Mouse (Mus musculus): ENCODE results near the gene Tuba4a. TPM values are rescaled to one million over a fixed set of nuclear protein-coding genes. Genes with fewer than 3 reads are reported as not detected.

The Tuba4a gene
- total and polyA plus RNA-seq, 2 experiments from 2014 or later = 142 to 227 TPM

DNA sequence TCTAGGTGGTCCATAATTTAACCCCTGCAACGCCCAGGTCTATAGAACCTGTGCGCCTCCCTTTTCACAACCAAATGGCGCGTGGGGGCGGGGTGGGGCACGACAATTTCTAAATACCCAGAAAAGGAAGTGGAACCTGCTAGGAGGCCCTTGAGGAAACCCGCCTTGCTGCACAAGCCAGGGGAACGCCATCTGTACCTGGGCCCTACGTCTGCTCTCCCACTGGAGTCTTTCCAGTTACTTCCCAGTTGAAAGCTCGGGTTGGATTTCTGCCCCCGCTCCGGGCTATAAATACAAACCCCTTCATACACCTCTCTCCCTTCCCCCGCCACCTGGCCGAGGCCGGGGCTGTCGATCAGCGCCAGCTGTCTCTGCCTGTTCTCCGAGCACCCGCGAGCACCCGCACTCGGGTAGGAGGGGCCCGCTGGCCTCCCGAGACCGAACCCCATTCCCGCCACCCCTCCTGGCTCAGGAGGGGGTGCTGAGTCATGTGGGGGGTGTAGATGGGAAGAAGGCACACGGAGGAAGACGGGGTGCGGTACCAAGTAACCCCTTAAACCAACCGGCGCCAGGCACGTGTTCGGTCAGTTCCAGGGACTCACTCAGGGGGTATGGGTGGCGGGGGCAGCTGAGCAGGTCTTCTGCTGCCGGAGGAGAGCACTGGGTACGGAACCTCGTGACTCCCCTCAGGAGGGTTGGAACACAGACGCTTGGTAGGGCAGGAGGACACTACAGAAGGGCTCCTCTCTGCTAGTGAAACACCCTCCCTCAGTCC lies 1.3 kb downstream of the Tuba4a start:
- H3K36me3 ChIP-seq (replicated peaks; ENCODE audit: control insufficient read depth, insufficient read depth, low read length) = peaks cover 34% of the 10 kb centered on the region
- ATAC-seq (ENCODE audit: insufficient read depth, low read depth) (peak; percentile 45), DNase-seq (ENCODE audit: low spot score) (no peak)
- H3K27ac ChIP-seq (ENCODE audit: low read depth) = peak overlapping the region; percentile 82
- peaks cover 21% of the 10 kb centered on the region for H3K4me1 ChIP-seq (ENCODE audit: control insufficient read depth, insufficient read depth)
- TF ChIP-seq EP300 (IDR thresholded peaks at IDR 0.05; ENCODE audit: low read depth) (no peak), CTCF (IDR thresholded peaks at IDR 0.05; ENCODE audit: low read depth) (no peak)
- H3K4me3 ChIP-seq (ENCODE audit: low read depth, low read length) = peak overlapping the region; percentile 61
- 2% methylated on average over 37 of the region's 38 CpGs for WGBS
- H3K27me3 ChIP-seq (ENCODE audit: control insufficient read depth, insufficient read depth, low read length) = peaks cover 18% of the 10 kb centered on the region; the same call in 1 of the 2 replicates
- peak overlapping the region; percentile 87 for H3K4me2 ChIP-seq (ENCODE audit: low read depth, low read length)
- H3K9ac ChIP-seq (replicated peaks; ENCODE audit: low read depth, low read length) = peak overlapping the region; percentile 60
- H3K9me3 ChIP-seq (replicated peaks; ENCODE audit: control insufficient read depth, low read length) = no peaks in the 10 kb centered on the region

DNA sequence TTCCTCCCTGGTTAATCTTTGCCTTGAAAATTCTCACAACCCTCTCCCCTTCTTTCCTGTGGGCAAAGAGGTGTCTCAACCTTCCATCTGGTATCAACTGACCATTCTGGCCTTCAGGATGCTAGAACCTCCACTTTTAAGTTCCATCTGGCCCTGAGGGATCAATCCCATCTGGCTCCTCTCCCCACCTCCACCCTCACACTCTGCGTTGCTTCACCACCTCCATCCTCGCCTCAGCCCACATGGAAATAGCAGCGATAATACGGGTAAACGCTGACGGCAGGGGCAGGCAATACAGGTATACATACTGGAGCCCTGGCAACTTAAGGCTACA lies 1.8 kb downstream of the Tuba4a start:
- Histone ChIP-seq H3K36me3 (replicated peaks; ENCODE audit: control insufficient read depth, insufficient read depth, low read length) (peaks cover 40% of the 10 kb centered on the region), H3K4me2 (ENCODE audit: low read depth, low read length) (peak overlapping the region; percentile 87), H3K27me3 (ENCODE audit: control insufficient read depth, insufficient read depth, low read length) (peaks cover 18% of the 10 kb centered on the region; the same call in 1 of the 2 replicates), H3K4me1 (ENCODE audit: control insufficient read depth, insufficient read depth) (peaks cover 21% of the 10 kb centered on the region), H3K27ac (ENCODE audit: low read depth) (peak overlapping the region; percentile 82), H3K4me3 (ENCODE audit: low read depth, low read length) (peak overlapping the region; percentile 61), H3K9ac (replicated peaks; ENCODE audit: low read depth, low read length) (peak overlapping the region; percentile 60), H3K9me3 (replicated peaks; ENCODE audit: control insufficient read depth, low read length) (no peaks in the 10 kb centered on the region)
- DNase-seq (ENCODE audit: low spot score) = no peak
- TF ChIP-seq CTCF (IDR thresholded peaks at IDR 0.05; ENCODE audit: low read depth) (no peak), EP300 (IDR thresholded peaks at IDR 0.05; ENCODE audit: low read depth) (no peak)
- 1% methylated on average over 6 of the region's 6 CpGs for WGBS
- ATAC-seq (ENCODE audit: insufficient read depth, low read depth) = no peak

DNA sequence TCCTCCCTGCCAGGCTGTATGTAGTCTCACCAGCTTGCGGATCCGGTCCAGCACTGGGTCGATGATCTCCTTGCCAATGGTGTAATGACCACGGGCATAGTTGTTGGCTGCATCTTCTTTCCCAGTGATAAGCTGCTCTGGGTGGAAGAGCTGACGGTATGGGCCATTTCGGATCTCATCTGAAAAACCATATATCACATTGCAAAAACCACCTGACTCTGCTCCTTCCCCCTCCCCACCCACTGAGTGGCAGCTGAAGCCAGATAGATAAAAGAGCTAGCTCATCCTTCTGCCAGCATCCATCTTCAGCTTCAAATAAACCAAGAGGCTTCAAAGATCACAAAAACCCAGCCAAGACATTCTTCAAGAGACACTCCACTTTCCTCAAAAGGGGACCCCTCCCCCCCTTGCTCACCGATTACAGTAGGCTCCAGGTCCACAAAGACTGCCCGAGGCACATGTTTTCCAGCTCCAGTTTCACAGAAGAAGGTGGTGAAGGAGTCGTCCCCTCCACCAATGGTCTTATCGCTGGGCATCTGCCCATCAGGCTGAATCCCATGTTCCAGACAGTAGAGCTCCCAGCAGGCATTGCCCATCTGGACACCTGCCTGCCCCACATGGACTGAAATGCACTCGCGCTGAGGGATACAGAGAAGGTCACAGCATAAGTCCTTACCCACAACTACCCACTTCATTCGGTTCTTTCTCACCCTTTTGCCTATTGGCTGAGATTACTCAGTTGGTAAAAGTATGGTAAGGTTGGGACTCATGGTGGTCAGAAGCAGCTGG lies 2.7 kb downstream of the Tuba4a start:
- Histone ChIP-seq H3K27ac (ENCODE audit: low read depth) (peak overlapping the region; percentile 70), H3K36me3 (replicated peaks; ENCODE audit: control insufficient read depth, insufficient read depth, low read length) (peaks cover 45% of the 10 kb centered on the region), H3K9me3 (replicated peaks; ENCODE audit: control insufficient read depth, low read length) (no peaks in the 10 kb centered on the region), H3K4me2 (ENCODE audit: low read depth, low read length) (peak overlapping the region; percentile 87), H3K27me3 (ENCODE audit: control insufficient read depth, insufficient read depth, low read length) (peaks cover 18% of the 10 kb centered on the region; the same call in 1 of the 2 replicates), H3K4me3 (ENCODE audit: low read depth, low read length) (peak overlapping the region; percentile 61; the same call in 1 of the 2 replicates), H3K9ac (replicated peaks; ENCODE audit: low read depth, low read length) (no peak overlapping the region), H3K4me1 (ENCODE audit: control insufficient read depth, insufficient read depth) (peaks cover 21% of the 10 kb centered on the region)
- WGBS = 62% methylated on average over 13 of the region's 13 CpGs
- no peak for TF ChIP-seq EP300 (IDR thresholded peaks at IDR 0.05; ENCODE audit: low read depth)
- TF ChIP-seq CTCF (IDR thresholded peaks at IDR 0.05; ENCODE audit: low read depth) = no peak
- DNase-seq (ENCODE audit: low spot score) (no peak), ATAC-seq (ENCODE audit: insufficient read depth, low read depth) (no peak)

DNA sequence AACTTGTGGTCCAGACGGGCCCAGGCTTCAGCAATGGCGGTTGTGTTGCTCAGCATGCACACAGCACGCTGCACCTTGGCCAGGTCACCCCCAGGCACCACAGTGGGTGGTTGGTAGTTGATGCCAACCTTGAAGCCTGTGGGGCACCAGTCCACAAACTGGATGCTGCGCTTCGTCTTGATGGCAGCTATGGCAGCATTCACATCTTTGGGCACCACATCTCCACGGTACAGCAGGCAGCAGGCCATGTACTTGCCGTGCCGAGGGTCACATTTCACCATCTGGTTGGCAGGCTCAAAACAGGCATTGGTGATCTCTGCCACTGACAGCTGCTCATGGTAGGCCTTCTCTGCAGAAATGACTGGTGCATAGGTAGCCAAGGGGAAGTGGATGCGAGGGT lies 3.9 kb downstream of the Tuba4a start:
- Histone ChIP-seq H3K27me3 (ENCODE audit: control insufficient read depth, insufficient read depth, low read length) (peaks cover 15% of the 10 kb centered on the region; the same call in 1 of the 2 replicates), H3K4me1 (ENCODE audit: control insufficient read depth, insufficient read depth) (peaks cover 29% of the 10 kb centered on the region), H3K4me3 (ENCODE audit: low read depth, low read length) (no peak overlapping the region), H3K36me3 (replicated peaks; ENCODE audit: control insufficient read depth, insufficient read depth, low read length) (peaks cover 45% of the 10 kb centered on the region), H3K4me2 (ENCODE audit: low read depth, low read length) (no peak overlapping the region), H3K9me3 (replicated peaks; ENCODE audit: control insufficient read depth, low read length) (no peaks in the 10 kb centered on the region), H3K9ac (replicated peaks; ENCODE audit: low read depth, low read length) (no peak overlapping the region), H3K27ac (ENCODE audit: low read depth) (no peak overlapping the region)
- ATAC-seq (ENCODE audit: insufficient read depth, low read depth) (no peak), DNase-seq (ENCODE audit: low spot score) (no peak)
- TF ChIP-seq CTCF (IDR thresholded peaks at IDR 0.05; ENCODE audit: low read depth) = no peak
- TF ChIP-seq EP300 (IDR thresholded peaks at IDR 0.05; ENCODE audit: low read depth) = no peak
- 90% methylated on average over 9 of the region's 9 CpGs for WGBS

DNA sequence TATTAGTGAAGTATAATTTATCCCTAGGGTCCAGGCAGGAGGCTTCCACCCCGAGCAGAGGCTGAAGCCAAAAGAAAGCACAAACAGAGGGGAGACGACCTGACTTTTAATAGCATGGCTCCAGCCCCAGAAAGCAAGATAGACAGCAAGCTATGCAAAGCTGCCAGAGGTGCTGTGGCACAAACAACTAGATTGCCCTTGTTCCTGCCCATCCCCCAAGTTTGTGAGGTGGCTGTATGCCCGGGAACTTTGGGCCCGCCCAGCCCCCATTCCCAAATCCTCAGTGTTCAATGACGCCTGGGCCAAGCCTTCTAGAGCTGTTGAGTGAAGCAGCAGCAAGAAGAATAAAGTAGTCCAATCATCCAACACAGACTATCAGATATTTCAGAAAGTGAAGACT lies 4.8 kb downstream of the Tuba4a start:
- Histone ChIP-seq H3K36me3 (replicated peaks; ENCODE audit: control insufficient read depth, insufficient read depth, low read length) (peaks cover 45% of the 10 kb centered on the region), H3K9me3 (replicated peaks; ENCODE audit: control insufficient read depth, low read length) (no peaks in the 10 kb centered on the region), H3K4me2 (ENCODE audit: low read depth, low read length) (no peak overlapping the region), H3K27ac (ENCODE audit: low read depth) (peak overlapping the region; percentile 86), H3K4me3 (ENCODE audit: low read depth, low read length) (no peak overlapping the region), H3K9ac (replicated peaks; ENCODE audit: low read depth, low read length) (no peak overlapping the region), H3K4me1 (ENCODE audit: control insufficient read depth, insufficient read depth) (peaks cover 35% of the 10 kb centered on the region), H3K27me3 (ENCODE audit: control insufficient read depth, insufficient read depth, low read length) (peaks cover 6% of the 10 kb centered on the region; the same call in 1 of the 2 replicates)
- DNase-seq (ENCODE audit: low spot score) (no peak), ATAC-seq (ENCODE audit: insufficient read depth, low read depth) (no peak)
- TF ChIP-seq EP300 (IDR thresholded peaks at IDR 0.05; ENCODE audit: low read depth) = 0 out of 2 replicates have a peak, but pooled peaks have one; percentile 42
- no peak for TF ChIP-seq CTCF (IDR thresholded peaks at IDR 0.05; ENCODE audit: low read depth)
- WGBS = 54% methylated on average over 5 of the region's 5 CpGs

Measured in heart, postnatal 0 days (tissue).